Mouse (Mus musculus): Measurements from ENCODE around the gene Kdm6b.

DNA sequence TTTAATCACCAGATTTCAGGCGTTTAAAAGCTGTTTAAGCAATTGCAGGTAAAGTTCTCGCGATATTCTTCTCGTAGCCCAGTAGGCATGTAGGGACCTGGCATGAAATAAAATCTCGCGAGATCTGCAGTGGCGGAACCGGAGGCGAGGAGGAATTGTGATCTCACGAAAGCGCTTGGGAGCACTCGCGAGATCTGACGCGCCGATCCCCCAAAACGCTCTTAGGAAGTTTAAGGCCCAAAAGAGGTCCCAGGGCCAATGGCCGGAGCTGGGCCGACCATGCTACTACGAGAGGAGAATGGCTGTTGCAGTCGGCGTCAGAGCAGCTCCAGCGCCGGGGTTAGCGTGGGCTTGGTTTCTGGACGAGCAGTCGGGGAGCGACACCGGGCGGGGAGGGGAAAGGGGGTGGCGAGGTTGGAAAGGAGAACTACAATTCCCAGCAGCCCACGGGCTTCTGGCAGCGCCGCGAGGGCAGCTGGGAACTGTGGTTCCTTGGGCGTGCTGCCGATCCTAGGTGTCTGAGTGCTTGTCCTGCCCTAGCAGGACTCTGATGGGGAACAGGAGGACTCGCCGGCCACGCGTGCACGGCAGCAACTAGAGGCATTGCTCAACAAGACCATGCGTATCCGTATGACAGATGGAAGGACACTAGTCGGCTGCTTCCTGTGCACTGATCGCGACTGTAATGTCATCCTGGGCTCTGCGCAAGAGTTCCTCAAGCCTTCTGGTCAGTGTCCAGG, 17.7 kb downstream of the Kdm6b start:
- TF ChIP-seq EP300 (optimal IDR thresholded peaks at IDR 0.05) (peak; percentile 100), CTCF (IDR thresholded peaks at IDR 0.05; ENCODE audit: low read depth) (no peak)
